Mouse (Mus musculus): ENCODE data around the gene Arhgef33.
"Not testable (repeated sequence)": the region's sequence is repeated elsewhere in the genome, so short reads cannot be mapped to it uniquely, and the experiment has no call there.

The Arhgef33 gene

GRCm38 (mm10) chr17:80307251-80307650 is at the start of gene Arhgef33:
TSS of gene Arhgef33 (plus strand) at chr17:80307407.
- no peak for DNase-seq

GRCm38 (mm10) chr17:80267065-80267464 is 40.1 kb upstream of the Arhgef33 start:
- DNase-seq: peak; percentile 73

- DNase-seq: no peak
These were observed 39.1 kb upstream of the Arhgef33 start for GRCm38 (mm10) chr17:80268151-80268550.

- DNase-seq: not testable (repeated sequence)
These were observed 36.6 kb upstream of the Arhgef33 start for GRCm38 (mm10) chr17:80270622-80271021.

GRCm38 (mm10) chr17:80278255-80278654 is 29.0 kb upstream of the Arhgef33 start:
- no peak for DNase-seq

- DNase-seq: no peak
These were observed 27.7 kb upstream of the Arhgef33 start for GRCm38 (mm10) chr17:80279340-80280070.

GRCm38 (mm10) chr17:80284446-80284845 is 22.8 kb upstream of the Arhgef33 start:
- no peak for DNase-seq

- DNase-seq: no peak
These were observed 19.2 kb upstream of the Arhgef33 start for GRCm38 (mm10) chr17:80288012-80288411.

GRCm38 (mm10) chr17:80289280-80290073 is 17.7 kb upstream of the Arhgef33 start:
- no peak for DNase-seq

GRCm38 (mm10) chr17:80290074-80290657 is 17.0 kb upstream of the Arhgef33 start, which contains the start of the genes Morn2 and Dhx57:
TSS of gene Morn2 (plus strand) at chr17:80290203.
TSS of gene Dhx57 (minus strand) at chr17:80290476.
- peak; percentile 95 for DNase-seq

- DNase-seq: peak; percentile 63
These were observed 16.1 kb upstream of the Arhgef33 start for GRCm38 (mm10) chr17:80291148-80291547.

- DNase-seq: no peak
These were observed 11.9 kb upstream of the Arhgef33 start for GRCm38 (mm10) chr17:80295258-80295657.

- no peak for DNase-seq
These were observed 8.4 kb upstream of the Arhgef33 start for GRCm38 (mm10) chr17:80298844-80299243.

GRCm38 (mm10) chr17:80311761-80312160 is 4.6 kb downstream of the Arhgef33 start:
- DNase-seq: no peak

GRCm38 (mm10) chr17:80312405-80312804 is 5.2 kb downstream of the Arhgef33 start:
- no peak for DNase-seq

GRCm38 (mm10) chr17:80322228-80322627 is 15.0 kb downstream of the Arhgef33 start:
- no peak for DNase-seq

- DNase-seq: no peak
These were observed 15.8 kb downstream of the Arhgef33 start for GRCm38 (mm10) chr17:80323015-80323414.

- DNase-seq: no peak
These were observed 16.5 kb downstream of the Arhgef33 start for GRCm38 (mm10) chr17:80323658-80324057.

- DNase-seq: no peak
These were observed 17.3 kb downstream of the Arhgef33 start for GRCm38 (mm10) chr17:80324521-80324920.

GRCm38 (mm10) chr17:80325456-80325855 is 18.2 kb downstream of the Arhgef33 start:
- no peak for DNase-seq

GRCm38 (mm10) chr17:80326431-80326830 is 19.2 kb downstream of the Arhgef33 start:
- no peak for DNase-seq

- no peak for DNase-seq
These were observed 25.2 kb downstream of the Arhgef33 start for GRCm38 (mm10) chr17:80332386-80332785.

- DNase-seq: no peak
These were observed 38.1 kb downstream of the Arhgef33 start for GRCm38 (mm10) chr17:80345277-80345676.

All from cerebellum, adult 9-10 months (tissue).